Mouse (Mus musculus): Measurements from ENCODE around the gene Desi1. TPM values are rescaled to one million over a fixed set of nuclear protein-coding genes. Genes with fewer than 3 reads are reported as not detected.

Gene Desi1
- polyA plus RNA-seq, 3 experiments from 2014 or later = 8.8 to 13.8 (median 12.5) TPM

- no peak for ATAC-seq
These were observed 68.6 kb downstream of the Desi1 start for GRCm38 (mm10) chr15:81964980-81965545.

- ATAC-seq = no peak
These were observed 69.4 kb downstream of the Desi1 start for GRCm38 (mm10) chr15:81964262-81964661.

- ATAC-seq = no peak
These were observed 72.6 kb downstream of the Desi1 start for GRCm38 (mm10) chr15:81961078-81961451.

- ATAC-seq = peak; percentile 96
These were observed 73.2 kb downstream of the Desi1 start, which contains the start of gene Pmm1 for GRCm38 (mm10) chr15:81960171-81961077. TSS of gene Pmm1 (minus strand) at chr15:81960930.

- no peak for ATAC-seq
These were observed 74.8 kb downstream of the Desi1 start for GRCm38 (mm10) chr15:81958906-81959305.

- no peak for ATAC-seq
These were observed 76.1 kb downstream of the Desi1 start for GRCm38 (mm10) chr15:81957598-81957997.

GRCm38 (mm10) chr15:81956457-81956856 lies 77.2 kb downstream of the Desi1 start:
- ATAC-seq = no peak

GRCm38 (mm10) chr15:81955414-81955813 lies 78.2 kb downstream of the Desi1 start:
- no peak for ATAC-seq

- ATAC-seq = no peak
These were observed 78.9 kb downstream of the Desi1 start for GRCm38 (mm10) chr15:81954716-81955115.

- no peak for ATAC-seq
These were observed 79.5 kb downstream of the Desi1 start for GRCm38 (mm10) chr15:81954151-81954583.

GRCm38 (mm10) chr15:81952310-81952709 lies 81.4 kb downstream of the Desi1 start:
- ATAC-seq = no peak

- ATAC-seq = no peak
These were observed 82.5 kb downstream of the Desi1 start for GRCm38 (mm10) chr15:81951159-81951558.

GRCm38 (mm10) chr15:81950716-81951115 lies 82.9 kb downstream of the Desi1 start:
- no peak for ATAC-seq

- ATAC-seq = no peak
These were observed 84.1 kb downstream of the Desi1 start for GRCm38 (mm10) chr15:81949476-81950131.

- no peak for ATAC-seq
These were observed 84.6 kb downstream of the Desi1 start for GRCm38 (mm10) chr15:81949076-81949475.

GRCm38 (mm10) chr15:81943176-81943749 lies 90.4 kb downstream of the Desi1 start:
- no peak for ATAC-seq

Other genes starting within 250 kb of the Desi1 start
- 10 to 100 TPM in 1 of 3 experiments, 1 to 10 TPM in 2; 2.3 to 14.0 (median 8.8) TPM for gene Tef, start 231.4 kb downstream of the Desi1 start, polyA plus RNA-seq (2017; shearing (Covaris generic))
- 10 to 100 TPM; 29.7 to 45.8 (median 34.0) TPM for gene Tob2, start 175.1 kb downstream of the Desi1 start, polyA plus RNA-seq (2017; shearing (Covaris generic))
- gene Phf5a, start 162.0 kb downstream of the Desi1 start, polyA plus RNA-seq (2017; shearing (Covaris generic)) = 100 to 1,000 TPM in 1 of 3 experiments, 10 to 100 TPM in 2; 79.6 to 117 (median 95.2) TPM
- gene Aco2, start 161.6 kb downstream of the Desi1 start, polyA plus RNA-seq (2017; shearing (Covaris generic)) = 100 to 1,000 TPM in 1 of 3 experiments, 10 to 100 TPM in 2; 83.2 to 115 (median 93.9) TPM
- gene Polr3h, start 107.6 kb downstream of the Desi1 start, polyA plus RNA-seq (2017; shearing (Covaris generic)) = 10 to 100 TPM; 17.4 to 28.3 (median 22.6) TPM
- gene Csdc2, start 97.1 kb downstream of the Desi1 start, polyA plus RNA-seq (2017; shearing (Covaris generic)) = not detected
- 10 to 100 TPM in 2 of 3 experiments, 1 to 10 TPM in 1; 9.3 to 33.3 (median 11.7) TPM for gene Pmm1, start 72.9 kb downstream of the Desi1 start, polyA plus RNA-seq (2017; shearing (Covaris generic))
- not detected for gene 1700029P11Rik, start 53.3 kb downstream of the Desi1 start, polyA plus RNA-seq (2017; shearing (Covaris generic))
- 10 to 100 TPM; 54.3 to 56.7 (median 54.4) TPM for gene Xrcc6, start 46.0 kb downstream of the Desi1 start, polyA plus RNA-seq (2017; shearing (Covaris generic))
- 100 to 1,000 TPM; 178 to 210 (median 205) TPM for gene Snu13, start 13.7 kb upstream of the Desi1 start, polyA plus RNA-seq (2017; shearing (Covaris generic))
- not detected for gene 4930407I10Rik, start 25.3 kb upstream of the Desi1 start, polyA plus RNA-seq (2017; shearing (Covaris generic))
- under 1 TPM in 1 of 3 experiments, not detected in 2; 0.12 TPM for gene Mei1, start 36.1 kb upstream of the Desi1 start, polyA plus RNA-seq (2017; shearing (Covaris generic))
- 10 to 100 TPM; 19.9 to 26.0 (median 20.8) TPM for gene Ccdc134, start 94.1 kb upstream of the Desi1 start, polyA plus RNA-seq (2017; shearing (Covaris generic))
- gene Srebf2, start 113.3 kb upstream of the Desi1 start, polyA plus RNA-seq (2017; shearing (Covaris generic)) = 10 to 100 TPM; 28.4 to 42.6 (median 35.6) TPM
- not detected for gene Shisa8, start 179.0 kb upstream of the Desi1 start, polyA plus RNA-seq (2017; shearing (Covaris generic))
- 1 to 10 TPM; 2.3 to 7.1 (median 4.8) TPM for gene Tnfrsf13c, start 190.5 kb upstream of the Desi1 start, polyA plus RNA-seq (2017; shearing (Covaris generic))
- gene Cenpm, start 210.9 kb upstream of the Desi1 start, polyA plus RNA-seq (2017; shearing (Covaris generic)) = 10 to 100 TPM in 2 of 3 experiments, 1 to 10 TPM in 1; 6.0 to 56.1 (median 12.3) TPM
- not detected for gene 1500009C09Rik, start 218.5 kb upstream of the Desi1 start, polyA plus RNA-seq (2017; shearing (Covaris generic))
- not detected for gene Sept3, start 241.0 kb upstream of the Desi1 start, polyA plus RNA-seq (2017; shearing (Covaris generic))